9 mouse cellular contexts compared by ENCODE assay signal in the genomic region with DNA sequence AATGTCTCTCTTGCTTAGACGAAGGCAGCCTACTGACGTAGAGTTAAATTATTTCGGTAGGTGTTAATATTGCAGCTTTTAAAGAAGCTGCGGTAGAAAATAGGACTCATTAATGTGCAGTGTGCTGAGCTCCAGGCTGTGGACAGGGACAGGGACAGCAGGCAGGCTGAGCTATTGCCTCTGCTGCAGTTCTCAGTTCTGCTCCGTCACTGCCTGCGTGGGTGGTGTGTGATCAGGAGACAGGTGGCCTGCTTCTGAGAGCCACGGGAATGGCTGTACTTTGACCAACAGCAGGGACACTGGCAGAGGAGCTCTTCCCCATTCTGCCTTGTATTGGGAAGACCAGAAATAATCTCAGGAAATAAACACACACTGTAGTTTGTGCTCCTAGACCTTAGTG. TPM values are rescaled to one million over a fixed set of nuclear protein-coding genes. Genes with fewer than 3 reads are reported as not detected.
DNase-seq lines count a peak whose midpoint lies in the region; ATAC-seq lines count a peak whose summit lies in the region.
"Had no signal": no experiment of that assay in that cellular context is flagged by ENCODE, and none has a peak within 500 bp of the region (broad histone marks: within the 10 kb centered on the region; RNA-seq: fewer than 3 reads in every experiment).

No protein-coding gene starts in this region.

- no peak overlapping the region for H3K27ac ChIP-seq in neural tube, embryonic 15.5 days (replicated peaks)
- no peak overlapping the region for H3K27ac ChIP-seq in heart, embryonic 11.5 days (ENCODE audit: low read depth, low read length)
- H3K27ac ChIP-seq: limb, embryonic 15.5 days had no signal

- no peak overlapping the region for H3K4me3 ChIP-seq in neural tube, embryonic 15.5 days (replicated peaks)
- H3K4me3 ChIP-seq in heart, embryonic 11.5 days (ENCODE audit: low read depth, low read length): no peak overlapping the region
- H3K4me3 ChIP-seq: limb, embryonic 15.5 days had no signal

- ATAC-seq in neural tube, embryonic 15.5 days (ENCODE audit: low FRiP score): peak; percentile 78
- no peak for ATAC-seq in heart, embryonic 11.5 days (replicated peaks; ENCODE audit: insufficient number of reproducible peaks, low FRiP score, low TSS enrichment)

- DNase-seq in adrenal gland, postnatal 10 days: peak; percentile 18
- no peak for DNase-seq in adrenal gland, adult 8-10 months
- no peak for DNase-seq in neural tube, embryonic 10.5 days (ENCODE audit: extremely low spot score, low spot score)
- peak; percentile 81 to 95 for DNase-seq in left cerebral cortex, postnatal 25 days (ENCODE audit: low spot score in 2 of 2)
- DNase-seq in spleen, adult 18-20 months: no peak
- no peak for DNase-seq in urinary bladder, postnatal 14 days (ENCODE audit: low spot score)

- H3K9me3 ChIP-seq in neural tube, embryonic 15.5 days (replicated peaks): no peaks in the 10 kb centered on the region
- no peaks in the 10 kb centered on the region for H3K9me3 ChIP-seq in heart, embryonic 11.5 days (replicated peaks; ENCODE audit: control insufficient read depth, low read length)
- H3K9me3 ChIP-seq: limb, embryonic 15.5 days had no signal

- H3K36me3 ChIP-seq in neural tube, embryonic 15.5 days: no peaks in the 10 kb centered on the region
- H3K36me3 ChIP-seq in heart, embryonic 11.5 days (ENCODE audit: control insufficient read depth, insufficient read depth, low read length): no peaks in the 10 kb centered on the region
- H3K36me3 ChIP-seq: limb, embryonic 15.5 days had no signal

- no peaks in the 10 kb centered on the region for H3K27me3 ChIP-seq in neural tube, embryonic 15.5 days (replicated peaks)
- no peaks in the 10 kb centered on the region for H3K27me3 ChIP-seq in heart, embryonic 11.5 days (ENCODE audit: control insufficient read depth, insufficient read depth, low read length)
- H3K27me3 ChIP-seq: limb, embryonic 15.5 days had no signal

- 70% methylated on average over 7 of the region's 7 CpGs for WGBS in neural tube, embryonic 15.5 days
- 71% methylated on average over 7 of the region's 7 CpGs for WGBS in heart, embryonic 11.5 days (ENCODE audit: insufficient replicate concordance)

- no peak overlapping the region for H3K4me2 ChIP-seq in neural tube, embryonic 15.5 days
- H3K4me2 ChIP-seq in heart, embryonic 11.5 days: no peak overlapping the region
- H3K4me2 ChIP-seq: limb, embryonic 15.5 days had no signal

- no peaks in the 10 kb centered on the region for H3K4me1 ChIP-seq in neural tube, embryonic 15.5 days
- peaks cover 4% of the 10 kb centered on the region; the same call in 1 of the 2 replicates for H3K4me1 ChIP-seq in heart, embryonic 11.5 days (ENCODE audit: control insufficient read depth, insufficient read depth, low read length)
- H3K4me1 ChIP-seq: limb, embryonic 15.5 days had no signal

- no peak overlapping the region for H3K9ac ChIP-seq in neural tube, embryonic 15.5 days (replicated peaks)
- no peak overlapping the region for H3K9ac ChIP-seq in heart, embryonic 11.5 days (ENCODE audit: low read depth, low read length)
- H3K9ac ChIP-seq: limb, embryonic 15.5 days had no signal

- intact Hi-C loops in left cerebral cortex, postnatal 25 days (cut with DNase I): loop anchor here (1.0 to 10.0 kb wide), 6 partner anchors 103 to 329 kb away; partner anchors contain the start of gene Atp1b1

RNA-seq across cellular contexts. Expression of gene Dpt, which starts 8.7 kb away (rescaled TPM):
- 10 to 100 TPM; 73.5 to 90.4 TPM for total RNA-seq in adrenal gland, postnatal 10 days (2021)
- 10 to 100 TPM; 15.6 to 82.1 (median 32.1) TPM for total RNA-seq in adrenal gland, adult 8-10 months (2022)
- polyA plus RNA-seq in neural tube, embryonic 15.5 days (2015; fragmentation: Nextera tagmentation; extraction: Ambion mirVana): 6.2 and 7.2 TPM in 2 replicates
- total RNA-seq in left cerebral cortex, postnatal 25 days (2021): under 1 TPM; 0.34 to 0.62 TPM
- 0.23 and 0.54 TPM in 2 replicates for polyA plus RNA-seq in heart, embryonic 11.5 days (2014; fragmentation: Nextera tagmentation; extraction: Ambion mirVana)

Comparison
In these comparisons a context has a peak if more than half of its experiments do, and no peak if none do; other contexts are left out.
1. DNase-seq: peak in adrenal gland, postnatal 10 days (single experiment) and left cerebral cortex, postnatal 25 days (2 of 2); none in adrenal gland, adult 8-10 months (single experiment), neural tube, embryonic 10.5 days (single experiment), spleen, adult 18-20 months (0 of 2) and urinary bladder, postnatal 14 days (single experiment).
2. RNA of gene Dpt, which starts 8.7 kb away (total RNA-seq): 73.5 to 90.4 TPM in adrenal gland, postnatal 10 days and 15.6 to 82.1 TPM in adrenal gland, adult 8-10 months; 0.34 to 0.62 TPM in left cerebral cortex, postnatal 25 days; every median in the first group is over 10 times any median in the second.